Mouse (Mus musculus) hindbrain, embryonic 13.5 days (tissue): ENCODE results near the gene Igsf9b. TPM values are rescaled to one million over a fixed set of nuclear protein-coding genes. Genes with fewer than 3 reads are reported as not detected.

Experiments used
- ATAC-seq: fragments of 200-750 bp; cut with Nextera tagmentation; 2 replicates; pipeline ENCODE4 v1.8.0; 2017; ENCODE audit warnings: moderate TSS enrichment; ENCODE audit not compliant: low FRiP score
- H3K27ac ChIP-seq: fragments of 300-500 bp; sonication (generic); 2 replicates; pipeline ENCODE4 v1.5.1; 2015; ENCODE audit warnings: inconsistent platforms, mild to moderate bottlenecking, moderate library complexity
- H3K27me3 ChIP-seq: fragments of 300-500 bp; sonication (generic); 2 replicates; pipeline ENCODE4 v1.6.1; 2015; ENCODE audit warnings: mild to moderate bottlenecking, inconsistent platforms
- H3K36me3 ChIP-seq: fragments of 300-500 bp; sonication (generic); 2 replicates; pipeline ENCODE4 v1.6.1; 2015; ENCODE audit warnings: mild to moderate bottlenecking, inconsistent platforms
- H3K4me1 ChIP-seq: fragments of 300-500 bp; sonication (generic); replicated peaks from 2 replicates; pipeline ENCODE4 v1.6.1; 2015; ENCODE audit warnings: inconsistent platforms
- H3K4me2 ChIP-seq: fragments of 300-500 bp; sonication (generic); 2 replicates; pipeline ENCODE4 v1.6.1; 2015; ENCODE audit warnings: inconsistent platforms, mild to moderate bottlenecking, moderate library complexity
- H3K4me3 ChIP-seq: fragments of 300-500 bp; sonication (generic); 2 replicates; pipeline ENCODE4 v1.5.1; 2015; ENCODE audit warnings: mild to moderate bottlenecking, inconsistent platforms
- H3K9ac ChIP-seq: fragments of 300-500 bp; sonication (generic); 2 replicates; pipeline ENCODE4 v1.6.1; 2015; ENCODE audit warnings: mild to moderate bottlenecking, inconsistent platforms
- H3K9me3 ChIP-seq: fragments of 300-500 bp; sonication (generic); 2 replicates; pipeline ENCODE4 v1.6.1; 2016; ENCODE audit warnings: inconsistent platforms
- WGBS: fragments of 180-500 bp; shearing (Covaris S2); methylation state at CpG from one replicate; pipeline ENCODE4 v1.1.7; 2015; 5-methylcytosine and 5-hydroxymethylcytosine counted together
- polyA plus RNA-seq: library from polyadenylated mRNA; unstranded; fragments of >200 nt; fragmentation: Nextera tagmentation; extraction: Ambion mirVana; gene quantifications from 2 replicates; pipeline ENCODE4 v1.2.1, GENCODE M21; 2015

Gene Igsf9b
- polyA plus RNA-seq, 1 experiment from 2014 or later = 15.6 TPM

- H3K9me3 ChIP-seq = no peaks in the 10 kb centered on the region
- H3K4me3 ChIP-seq = no peak overlapping the region
- H3K27ac ChIP-seq = no peak overlapping the region
- no peak for ATAC-seq
- H3K4me2 ChIP-seq = no peak overlapping the region
- peaks cover 5% of the 10 kb centered on the region; the same call in 1 of the 2 replicates for H3K27me3 ChIP-seq
- 74% methylated on average over 8 of the region's 8 CpGs for WGBS
- H3K9ac ChIP-seq = no peak overlapping the region
- no peaks in the 10 kb centered on the region for H3K36me3 ChIP-seq
- H3K4me1 ChIP-seq = peaks cover 10% of the 10 kb centered on the region
Observed at GRCm38 (mm10) chr9:27276282-27276839, 22.6 kb upstream of the Igsf9b start.

- H3K9me3 ChIP-seq = no peaks in the 10 kb centered on the region
- H3K36me3 ChIP-seq = no peaks in the 10 kb centered on the region
- WGBS = 79% methylated on average over 5 of the region's 5 CpGs
- no peak for ATAC-seq
- H3K27me3 ChIP-seq = peaks cover 8% of the 10 kb centered on the region; the same call in 1 of the 2 replicates
- H3K4me3 ChIP-seq = no peak overlapping the region
- H3K4me2 ChIP-seq = no peak overlapping the region
- no peak overlapping the region for H3K27ac ChIP-seq
- H3K4me1 ChIP-seq = peaks cover 10% of the 10 kb centered on the region
- no peak overlapping the region for H3K9ac ChIP-seq
Observed at GRCm38 (mm10) chr9:27277401-27278087, 21.5 kb upstream of the Igsf9b start.

GRCm38 (mm10) chr9:27279041-27279440 lies 20.0 kb upstream of the Igsf9b start:
- no peak overlapping the region for H3K9ac ChIP-seq
- no peak for ATAC-seq
- no peaks in the 10 kb centered on the region for H3K36me3 ChIP-seq
- 64% methylated on average over 1 of the region's 1 CpGs for WGBS
- peaks cover 15% of the 10 kb centered on the region; the same call in 1 of the 2 replicates for H3K27me3 ChIP-seq
- no peak overlapping the region for H3K27ac ChIP-seq
- H3K4me3 ChIP-seq = no peak overlapping the region
- no peaks in the 10 kb centered on the region for H3K9me3 ChIP-seq
- no peak overlapping the region for H3K4me2 ChIP-seq
- H3K4me1 ChIP-seq = peaks cover 10% of the 10 kb centered on the region

GRCm38 (mm10) chr9:27280976-27281375 lies 18.0 kb upstream of the Igsf9b start:
- Histone ChIP-seq H3K4me1 (peaks cover 10% of the 10 kb centered on the region), H3K9me3 (no peaks in the 10 kb centered on the region), H3K9ac (no peak overlapping the region), H3K4me2 (no peak overlapping the region), H3K27me3 (peaks cover 27% of the 10 kb centered on the region), H3K4me3 (no peak overlapping the region), H3K27ac (no peak overlapping the region), H3K36me3 (no peaks in the 10 kb centered on the region)
- ATAC-seq = no peak
- 81% methylated on average over 4 of the region's 4 CpGs for WGBS

GRCm38 (mm10) chr9:27285719-27286249 lies 13.2 kb upstream of the Igsf9b start:
- Histone ChIP-seq H3K27me3 (peaks cover 43% of the 10 kb centered on the region), H3K4me3 (no peak overlapping the region), H3K4me1 (peaks cover 32% of the 10 kb centered on the region), H3K9ac (no peak overlapping the region), H3K36me3 (no peaks in the 10 kb centered on the region), H3K4me2 (no peak overlapping the region), H3K9me3 (no peaks in the 10 kb centered on the region), H3K27ac (no peak overlapping the region)
- 67% methylated on average over 3 of the region's 3 CpGs for WGBS
- no peak for ATAC-seq

GRCm38 (mm10) chr9:27286296-27286695 lies 12.7 kb upstream of the Igsf9b start:
- Histone ChIP-seq H3K9me3 (no peaks in the 10 kb centered on the region), H3K36me3 (no peaks in the 10 kb centered on the region), H3K27me3 (peaks cover 43% of the 10 kb centered on the region), H3K4me1 (peaks cover 33% of the 10 kb centered on the region), H3K9ac (no peak overlapping the region), H3K27ac (no peak overlapping the region), H3K4me2 (no peak overlapping the region), H3K4me3 (no peak overlapping the region)
- ATAC-seq = no peak
- WGBS = 84% methylated on average over 4 of the region's 4 CpGs

- Histone ChIP-seq H3K27ac (no peak overlapping the region), H3K36me3 (no peaks in the 10 kb centered on the region), H3K9me3 (no peaks in the 10 kb centered on the region), H3K4me1 (peaks cover 33% of the 10 kb centered on the region), H3K9ac (no peak overlapping the region), H3K4me3 (no peak overlapping the region), H3K27me3 (peaks cover 48% of the 10 kb centered on the region), H3K4me2 (no peak overlapping the region)
- no peak for ATAC-seq
- 96% methylated on average over 4 of the region's 4 CpGs for WGBS
Observed at GRCm38 (mm10) chr9:27286859-27287258, 12.1 kb upstream of the Igsf9b start.

- Histone ChIP-seq H3K4me1 (peaks cover 33% of the 10 kb centered on the region), H3K36me3 (no peaks in the 10 kb centered on the region), H3K27me3 (peaks cover 51% of the 10 kb centered on the region), H3K4me2 (no peak overlapping the region), H3K9ac (no peak overlapping the region), H3K27ac (no peak overlapping the region), H3K9me3 (no peaks in the 10 kb centered on the region), H3K4me3 (no peak overlapping the region)
- WGBS = 38% methylated on average over 5 of the region's 5 CpGs
- no peak for ATAC-seq
Observed at GRCm38 (mm10) chr9:27287419-27287818, 11.6 kb upstream of the Igsf9b start.

- no peak overlapping the region for H3K4me2 ChIP-seq
- 11% methylated on average over 7 of the region's 7 CpGs for WGBS
Observed at GRCm38 (mm10) chr9:27288442-27288841, 10.6 kb upstream of the Igsf9b start.

GRCm38 (mm10) chr9:27289543-27290308 lies 9.3 kb upstream of the Igsf9b start:
- H3K36me3 ChIP-seq = no peaks in the 10 kb centered on the region
- peaks cover 33% of the 10 kb centered on the region for H3K4me1 ChIP-seq
- no peak overlapping the region for H3K4me3 ChIP-seq
- H3K27ac ChIP-seq = peak overlapping the region; percentile 63; the same call in 1 of the 2 replicates
- no peak overlapping the region for H3K4me2 ChIP-seq
- WGBS = 19% methylated on average over 7 of the region's 7 CpGs
- H3K9ac ChIP-seq = no peak overlapping the region
- no peaks in the 10 kb centered on the region for H3K9me3 ChIP-seq
- peaks cover 59% of the 10 kb centered on the region for H3K27me3 ChIP-seq
- ATAC-seq = peak; percentile 79

More at GRCm38 (mm10) chr9:27288442-27288841, 10.6 kb upstream of the Igsf9b start:
- no peak overlapping the region for H3K4me3 ChIP-seq
- ATAC-seq = peak; percentile 81
- H3K9me3 ChIP-seq = no peaks in the 10 kb centered on the region
- peaks cover 58% of the 10 kb centered on the region for H3K27me3 ChIP-seq
- no peak overlapping the region for H3K27ac ChIP-seq
- no peak overlapping the region for H3K9ac ChIP-seq
- H3K36me3 ChIP-seq = no peaks in the 10 kb centered on the region
- H3K4me1 ChIP-seq = peaks cover 33% of the 10 kb centered on the region

GRCm38 (mm10) chr9:27294380-27294779 lies 4.6 kb upstream of the Igsf9b start:
- no peak overlapping the region for H3K27ac ChIP-seq
- WGBS = 88% methylated on average over 4 of the region's 4 CpGs
- H3K9me3 ChIP-seq = no peaks in the 10 kb centered on the region
- no peak for ATAC-seq
- peaks cover 23% of the 10 kb centered on the region for H3K4me1 ChIP-seq
- no peak overlapping the region for H3K4me2 ChIP-seq
- peaks cover 58% of the 10 kb centered on the region for H3K27me3 ChIP-seq
- no peaks in the 10 kb centered on the region for H3K36me3 ChIP-seq
- no peak overlapping the region for H3K9ac ChIP-seq
- H3K4me3 ChIP-seq = no peak overlapping the region
